Mouse (Mus musculus): Measurements from ENCODE around the gene Gabpa. TPM values are rescaled to one million over a fixed set of nuclear protein-coding genes. Genes with fewer than 3 reads are reported as not detected.

Gabpa gene
- total RNA-seq (2023), result 10 to 100 TPM; 46.0 to 48.8 TPM

DNA sequence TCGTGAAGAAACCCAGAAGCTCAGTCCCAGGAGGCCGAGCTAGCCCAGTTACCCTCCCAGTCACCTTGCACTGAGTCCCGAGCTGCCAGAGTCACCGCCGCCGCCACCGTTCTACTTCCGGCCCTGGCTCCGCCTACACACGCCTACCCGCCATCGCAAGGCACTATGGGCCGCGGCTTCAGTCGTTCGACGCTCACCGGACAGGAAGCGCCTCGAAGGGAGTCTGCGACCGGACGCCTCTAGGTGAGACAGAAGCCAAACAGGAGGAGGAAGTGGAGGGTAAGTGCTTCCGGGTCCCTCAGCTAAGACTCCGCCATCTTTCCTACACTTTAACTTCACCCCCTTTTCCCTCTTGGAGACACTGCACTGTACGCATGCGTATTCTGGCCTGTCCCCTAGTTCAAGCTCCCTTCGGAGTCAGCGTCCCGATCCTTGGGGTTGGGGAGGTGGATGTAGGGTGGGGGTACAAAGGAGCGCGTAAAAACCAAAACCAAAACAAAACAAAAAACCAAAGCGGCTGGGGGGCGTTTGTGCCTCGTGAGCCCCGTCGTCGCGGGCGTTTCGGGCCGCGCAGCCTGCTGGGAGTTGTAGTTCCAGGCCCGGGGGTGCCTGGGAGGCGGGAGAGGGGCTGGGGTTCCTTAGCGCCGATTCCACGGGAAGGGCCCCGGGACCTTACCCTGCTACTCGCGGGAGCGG is at the start of gene Gabpa:
Gene Gabpa (plus strand): TSS at position 181 of the 696 bp plus-strand sequence.

DNA sequence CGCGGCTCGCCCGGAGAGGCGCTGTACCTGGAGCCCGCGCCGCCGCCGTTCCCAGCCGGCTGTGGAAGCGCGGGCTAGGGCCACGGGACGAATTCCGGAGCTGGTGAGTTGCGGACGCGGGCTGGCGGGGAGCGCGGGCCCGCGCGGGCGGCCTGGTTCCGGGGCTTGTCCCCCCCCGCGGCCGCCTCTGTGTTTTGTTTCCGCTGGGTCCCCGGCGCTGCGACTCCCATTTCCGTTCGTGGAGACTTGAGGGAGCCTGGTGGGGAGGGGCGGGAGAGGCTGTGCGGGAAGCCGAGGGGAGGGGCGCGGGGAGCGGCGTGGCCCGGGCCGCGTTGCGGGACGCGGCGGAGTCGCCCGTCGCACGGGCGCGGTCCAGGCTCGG is 707 bp downstream of the Gabpa start, which contains the start of gene Atp5j:
Gene Atp5j (minus strand): TSS at position 185 of the 382 bp plus-strand sequence.

Other genes with a start within 250 kb of the Gabpa start
- 10 to 100 TPM; 12.5 to 19.0 TPM for gene Mrpl39, start 99.2 kb upstream of the Gabpa start, total RNA-seq (2023)
- gene Jam2, start 60.8 kb upstream of the Gabpa start, total RNA-seq (2023), result not detected
- 100 to 1,000 TPM; 138 to 188 TPM for gene Atp5j, start 700 bp downstream of the Gabpa start, total RNA-seq (2023)

All from T-cell, adult 66 days (primary cell).